Mouse (Mus musculus) monocyte, adult 2 months (primary cell): ENCODE results near the gene Shbg.
"Not testable (repeated sequence)": the region's sequence is repeated elsewhere in the genome, so short reads cannot be mapped to it uniquely, and the experiment has no call there.

Experiments
- DNase-seq, 2 experiments: peaks; one replicate each; pipeline ENCODE4 v3.0.0; 2022; ENCODE audit warnings: low spot score in 2 of 2, low read depth in 1 of 2

Shbg gene

DNA sequence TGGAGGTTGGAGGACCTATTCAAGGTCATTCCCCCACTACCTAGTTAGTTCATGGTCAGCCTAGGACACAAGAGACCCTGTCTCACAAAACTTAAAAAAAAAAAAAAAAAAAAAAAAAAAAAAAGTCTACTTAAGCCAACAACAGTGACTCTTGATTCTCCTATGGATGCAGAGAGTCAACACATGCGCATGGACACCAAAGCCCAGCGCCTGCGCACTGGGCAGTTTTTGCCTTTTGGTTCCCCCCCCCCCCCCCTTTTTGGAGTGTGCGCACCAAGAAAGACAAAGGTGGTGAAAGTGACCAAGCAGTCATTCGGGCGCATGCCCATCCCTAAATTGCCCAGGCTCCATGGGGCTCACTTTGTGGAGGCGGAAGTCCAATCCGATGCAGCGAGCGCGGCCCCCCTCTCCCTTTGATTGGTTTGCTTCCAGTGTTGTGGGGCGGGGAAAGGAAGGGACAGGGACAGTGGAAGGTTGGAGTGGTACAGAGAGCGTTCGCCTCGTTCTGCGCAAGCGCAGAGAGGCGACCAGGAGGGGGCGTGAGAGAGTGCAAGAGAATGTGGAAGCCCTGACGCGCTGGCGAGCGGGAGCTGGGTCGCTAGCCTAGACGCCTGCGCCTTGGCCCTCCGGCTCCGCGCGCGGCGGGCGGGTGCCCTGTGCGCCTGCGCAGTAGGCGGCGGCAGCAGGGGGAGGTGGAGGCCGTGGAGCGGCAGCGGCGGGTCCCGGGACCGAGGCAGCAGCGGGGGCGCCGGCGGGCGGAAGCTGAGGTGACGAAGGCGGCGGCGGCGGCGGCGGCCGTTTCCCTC is 14.8 kb upstream of the Shbg start, which contains the start of gene Fxr2:
Gene Fxr2, plus strand, starts transcription at position 707 of the 806 bp plus-strand sequence.
- peak; percentile 100 for DNase-seq

DNA sequence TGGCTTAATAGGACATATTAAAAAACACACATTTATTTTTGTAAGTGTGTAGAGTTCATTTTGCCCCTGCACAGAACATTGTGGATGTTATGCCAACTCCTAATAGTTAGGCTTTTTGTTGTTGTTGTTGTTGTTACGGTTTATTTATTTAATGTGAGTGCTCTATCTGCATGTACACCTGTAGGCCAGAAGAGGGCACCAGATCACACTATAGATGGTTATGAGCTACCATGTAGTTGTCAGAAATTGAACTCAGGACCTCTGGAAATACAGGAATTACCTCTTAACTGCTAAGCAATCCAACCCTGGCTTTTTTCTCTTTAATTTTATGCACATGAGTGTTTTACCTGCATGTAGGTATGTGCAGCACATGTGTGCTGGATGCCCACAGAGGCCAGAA is 12.1 kb upstream of the Shbg start:
- DNase-seq, result no peak

DNA sequence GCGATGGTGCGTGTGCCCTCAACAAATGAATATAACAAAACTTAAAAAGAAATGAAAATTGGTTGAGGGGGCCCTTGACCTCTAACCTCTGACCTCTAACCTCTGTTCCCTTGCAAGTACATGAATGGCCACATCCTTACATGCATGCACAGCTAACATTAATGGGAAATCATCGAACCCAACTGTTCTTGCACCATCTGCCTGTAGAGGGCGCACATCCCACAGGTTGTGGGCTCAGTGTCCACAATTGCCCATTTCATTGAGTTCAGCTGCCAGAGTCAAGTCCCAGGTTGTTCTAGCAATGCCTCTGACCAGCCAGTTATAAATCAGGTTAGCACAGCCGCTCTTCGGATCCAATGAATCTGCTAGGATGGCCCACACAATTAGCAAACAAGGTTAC is 10.6 kb upstream of the Shbg start:
- DNase-seq, result peak in 1 of 2 experiments; percentile 59

DNA sequence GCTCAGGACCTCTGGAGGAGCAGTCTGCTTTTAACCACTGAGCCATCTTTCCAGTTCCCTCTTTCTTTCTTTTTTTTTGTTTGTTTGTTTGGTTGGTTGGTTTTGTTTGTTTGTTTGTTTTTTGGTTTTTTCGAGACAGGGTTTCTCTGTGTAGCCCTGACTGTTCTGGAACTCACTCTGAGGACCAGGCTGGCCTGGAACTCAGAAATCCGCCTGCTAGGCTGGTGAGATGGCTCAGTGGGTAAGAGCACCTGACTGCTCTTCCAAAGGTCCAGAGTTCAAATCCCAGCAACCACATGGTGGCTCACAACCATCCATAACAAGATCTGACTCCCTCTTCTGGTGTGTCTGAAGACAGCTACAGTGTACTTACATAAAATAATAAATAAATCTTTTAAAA is 6.6 kb upstream of the Shbg start:
- not testable (repeated sequence) for DNase-seq

DNA sequence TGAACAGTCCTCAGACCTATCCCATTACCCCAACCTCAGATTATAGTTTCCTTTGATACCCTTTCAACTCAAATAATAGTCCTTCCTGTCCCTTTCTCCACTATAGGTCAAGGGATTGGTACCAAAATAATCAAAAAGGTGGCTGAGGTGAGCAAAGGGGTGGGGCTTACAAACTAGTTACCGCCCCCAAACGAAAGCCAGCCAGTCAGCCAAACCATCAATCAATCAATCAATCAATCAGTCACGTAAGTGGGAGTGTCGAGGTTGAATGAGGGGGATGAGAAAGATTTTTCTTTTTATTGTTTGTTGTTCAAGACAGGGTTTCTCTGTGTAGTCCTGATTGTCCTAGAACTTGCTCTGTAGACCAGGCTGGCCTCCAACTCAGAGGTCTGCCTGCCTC is 5.3 kb upstream of the Shbg start:
- DNase-seq, result no peak

DNA sequence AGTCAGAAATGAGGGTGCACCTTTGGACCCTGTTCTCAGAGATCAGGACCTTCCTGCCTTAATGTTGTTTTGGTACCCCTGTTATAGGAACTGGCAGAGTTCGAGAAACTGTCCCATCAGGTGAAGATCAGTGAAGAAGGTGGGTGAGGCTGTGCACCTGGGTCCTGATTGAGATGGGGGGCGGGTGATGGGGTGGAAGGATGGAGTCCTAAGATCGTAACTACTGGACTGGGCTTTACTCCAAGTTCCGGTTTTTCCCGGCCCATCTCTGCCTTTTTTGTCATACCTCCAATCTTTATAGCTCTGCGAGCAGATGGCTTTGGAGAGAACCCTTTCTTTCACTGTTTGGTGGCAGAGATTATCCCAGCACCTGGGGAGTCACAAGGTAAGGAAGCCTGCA is 4.7 kb upstream of the Shbg start:
- no peak for DNase-seq

GRCm38 (mm10) chr11:69621571-69622268 is 4.0 kb upstream of the Shbg start, which contains the start of gene Sat2:
Gene Sat2, plus strand, starts transcription at chr11:69622024.
- DNase-seq, result no peak

- DNase-seq, result no peak
Measured at GRCm38 (mm10) chr11:69620394-69621081, 2.8 kb upstream of the Shbg start.

GRCm38 (mm10) chr11:69616781-69617180 is 924 bp downstream of the Shbg start:
- DNase-seq, result no peak

DNA sequence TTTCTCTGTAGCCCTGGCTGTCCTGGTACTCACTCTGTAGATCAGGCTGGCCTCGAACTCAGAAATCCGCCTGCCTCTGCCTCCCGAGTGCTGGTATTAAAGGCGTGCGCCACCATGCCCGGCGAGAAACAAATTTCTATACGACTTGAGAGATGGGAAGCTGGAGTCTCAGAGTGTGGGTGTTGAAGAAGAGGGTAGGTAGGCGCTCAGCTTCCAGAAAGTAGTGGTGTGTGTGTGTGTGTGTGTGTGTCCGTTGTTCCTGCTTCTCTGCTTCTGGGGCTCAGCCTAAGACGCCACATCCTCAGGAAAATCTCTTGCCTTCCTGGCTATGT is 3.5 kb downstream of the Shbg start:
- DNase-seq, result not testable (repeated sequence)

GRCm38 (mm10) chr11:69613553-69614256 is 4.0 kb downstream of the Shbg start:
- peak in 1 of 2 experiments; percentile 43 for DNase-seq

DNA sequence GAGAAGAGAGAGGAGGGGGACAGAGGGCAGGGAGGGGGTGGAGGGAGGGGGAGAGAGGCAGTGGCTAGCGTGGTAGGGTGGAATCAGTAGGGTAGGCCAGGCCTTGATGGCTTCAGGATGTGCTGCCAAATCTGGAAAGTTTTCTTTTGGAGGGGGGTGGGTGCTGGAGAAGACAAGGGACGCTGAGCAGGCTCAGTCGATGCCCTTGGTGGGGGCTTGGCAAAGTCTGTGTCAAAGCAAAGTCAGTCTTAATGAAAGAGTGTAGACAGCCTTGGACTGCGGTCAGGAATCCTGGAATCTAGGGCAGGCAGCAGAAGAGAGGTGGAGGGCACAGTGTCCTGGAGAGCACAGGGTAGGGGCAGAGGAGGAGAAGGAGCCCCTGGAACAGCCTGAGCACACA is 6.8 kb downstream of the Shbg start:
- DNase-seq, result no peak

DNA sequence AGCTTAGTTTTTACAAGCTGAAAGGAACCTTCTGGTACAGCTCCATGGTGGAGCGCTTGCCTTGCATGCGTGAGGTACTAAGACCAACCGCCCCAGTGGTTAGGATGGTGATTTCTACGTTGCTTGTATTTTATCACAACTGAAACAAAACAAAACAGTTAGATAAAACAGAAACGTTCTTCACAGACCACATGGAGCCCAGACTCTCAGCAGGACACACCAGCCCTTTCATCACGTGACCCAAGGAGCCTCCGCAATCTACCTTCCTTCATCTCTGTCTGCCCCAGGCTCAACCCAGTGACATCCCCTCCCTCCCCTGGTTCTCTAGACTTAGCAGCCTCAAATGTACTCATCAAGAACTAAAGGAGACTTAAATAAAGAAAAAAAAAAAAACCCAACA is 8.3 kb downstream of the Shbg start:
- DNase-seq, result no peak

DNA sequence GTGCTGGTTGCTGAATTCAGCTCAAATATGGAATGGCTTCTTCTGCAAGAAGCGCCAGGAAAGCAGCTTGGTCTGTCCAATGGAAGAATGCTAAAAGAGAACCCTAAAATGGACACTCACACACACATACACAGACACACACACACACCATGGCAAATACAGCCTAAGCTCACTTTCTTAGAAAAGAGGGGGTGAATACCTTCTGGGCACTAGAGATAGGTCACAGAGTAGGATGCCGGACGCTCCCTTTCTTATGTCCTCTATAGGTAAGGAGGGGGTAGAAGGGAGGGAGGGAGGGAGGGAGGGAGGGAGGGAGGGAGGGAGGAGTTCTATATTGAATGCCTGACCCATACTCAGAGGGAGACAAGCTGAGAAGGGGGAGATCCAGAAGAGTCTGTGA is 9.2 kb downstream of the Shbg start:
- no peak for DNase-seq

DNA sequence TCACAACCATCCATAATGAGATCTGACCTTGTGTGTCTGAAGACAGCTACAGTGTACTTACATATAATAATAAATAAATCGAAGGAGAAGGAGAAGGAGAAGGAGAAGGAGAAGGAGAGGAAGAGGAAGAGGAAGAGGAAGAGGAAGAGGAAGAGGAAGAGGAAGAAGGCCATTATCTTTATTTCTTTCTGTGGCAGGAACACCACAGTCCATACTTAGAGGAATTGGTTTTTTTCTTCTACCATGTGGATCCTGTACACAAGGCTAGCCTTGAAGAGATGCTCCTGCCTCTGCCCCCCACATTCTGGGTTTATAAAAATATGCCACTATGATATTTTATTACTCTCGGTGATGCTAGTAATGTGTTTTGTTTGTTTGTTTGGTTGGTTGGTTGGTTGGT is 10.9 kb downstream of the Shbg start:
- no peak for DNase-seq

DNA sequence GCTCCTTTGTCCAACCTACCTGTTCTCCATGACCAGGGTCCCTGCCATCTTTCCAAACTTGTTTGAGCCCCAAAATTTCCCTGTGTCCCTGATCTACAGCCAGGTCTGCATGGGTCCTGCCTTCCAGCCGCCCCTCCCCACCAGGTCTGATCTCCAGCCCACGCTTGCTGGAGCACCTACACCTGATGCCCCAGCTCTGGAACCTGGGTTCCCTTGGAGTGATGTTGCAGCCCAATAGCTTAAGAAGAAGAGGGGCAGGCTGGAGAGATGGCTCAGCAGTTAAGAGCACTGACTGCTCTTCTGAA is 11.3 kb downstream of the Shbg start:
- no peak for DNase-seq

GRCm38 (mm10) chr11:69605726-69606490 is 11.8 kb downstream of the Shbg start, which contains the start of gene Atp1b2:
Gene Atp1b2, minus strand, starts transcription at chr11:69605942.
- DNase-seq, result no peak

DNA sequence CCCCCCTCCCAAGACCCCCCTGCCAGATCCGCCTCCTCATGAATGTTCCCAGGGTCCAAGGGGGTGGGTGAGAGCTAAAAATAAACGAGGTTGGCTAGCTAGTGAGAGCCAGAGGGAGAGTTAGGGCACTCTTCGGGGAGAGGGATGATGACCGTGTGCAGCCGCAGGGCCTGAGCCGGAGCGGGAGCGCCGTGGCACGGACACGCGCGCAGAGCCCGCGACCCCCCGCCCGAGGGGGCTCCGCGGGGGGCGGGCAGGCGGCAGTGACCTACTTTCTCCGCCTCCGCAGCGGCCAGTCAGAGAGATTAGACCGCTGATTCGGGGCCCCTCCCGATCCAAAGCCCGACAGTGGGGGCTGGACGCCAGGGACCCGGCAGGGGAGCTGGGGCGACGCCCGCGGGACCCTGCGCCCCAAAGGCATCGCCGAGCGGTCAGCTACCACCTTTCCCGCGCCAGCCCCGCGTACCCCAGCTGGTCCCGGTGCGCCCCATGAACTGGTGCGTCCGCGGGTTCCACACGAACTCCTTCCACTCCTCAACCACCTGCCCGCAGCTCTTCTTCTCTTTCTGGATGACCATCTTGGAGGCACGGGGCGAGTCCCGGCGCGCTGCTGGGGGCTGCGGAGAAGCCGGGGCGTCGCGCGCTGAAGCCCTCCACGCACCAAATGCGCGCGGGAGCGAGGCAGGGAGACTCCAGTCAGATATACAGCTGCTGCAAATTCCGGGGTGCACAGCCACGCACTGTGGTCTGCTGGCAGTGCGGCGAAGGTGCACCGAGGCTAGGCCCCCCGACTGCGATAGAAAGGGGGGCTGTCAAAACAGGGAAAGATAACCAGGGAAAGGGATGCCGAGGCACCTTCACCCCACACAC is 12.7 kb downstream of the Shbg start:
- DNase-seq, result no peak

DNA sequence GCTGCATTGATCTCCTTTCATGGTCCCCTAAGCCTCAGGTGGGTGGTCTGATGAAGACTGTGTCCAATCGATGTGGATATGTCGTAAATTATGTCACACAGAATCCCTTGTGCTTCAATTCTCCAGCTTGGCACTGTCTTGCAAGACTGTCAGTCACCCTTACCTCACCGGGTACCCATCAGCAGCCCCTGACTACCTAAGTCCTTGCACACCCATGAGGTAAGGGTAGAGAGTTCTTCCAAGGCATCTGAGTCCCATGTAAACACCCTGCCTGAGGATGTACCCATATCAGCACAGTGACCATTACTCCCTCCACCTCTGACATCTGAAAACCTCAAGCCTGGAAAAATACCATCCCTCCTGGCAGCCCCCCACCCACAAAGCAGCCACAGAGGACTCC is 13.4 kb downstream of the Shbg start:
- DNase-seq, result no peak

GRCm38 (mm10) chr11:69603516-69603915 is 14.2 kb downstream of the Shbg start:
- DNase-seq, result no peak
